Mouse (Mus musculus) thymus, adult 18-20 months (tissue): Measurements from ENCODE around the gene Cx3cr1.

ENCODE experiments used
- DNase-seq, 2 experiments: peaks; one replicate each; pipeline ENCODE4 v3.0.0; 2022; ENCODE audit warnings: mixed read lengths in 2 of 2

Gene Cx3cr1

GRCm38 (mm10) chr9:120081967-120082366 lies 12.3 kb upstream of the Cx3cr1 start:
- no peak for DNase-seq

- no peak for DNase-seq
Observed at GRCm38 (mm10) chr9:120081247-120081646, 11.6 kb upstream of the Cx3cr1 start.

GRCm38 (mm10) chr9:120080546-120081108 lies 10.9 kb upstream of the Cx3cr1 start:
- DNase-seq, result no peak

- no peak for DNase-seq
Observed at GRCm38 (mm10) chr9:120079901-120080300, 10.2 kb upstream of the Cx3cr1 start.

GRCm38 (mm10) chr9:120078241-120078640 lies 8.6 kb upstream of the Cx3cr1 start:
- DNase-seq, result no peak

- DNase-seq, result no peak
Observed at GRCm38 (mm10) chr9:120074516-120074915, 4.8 kb upstream of the Cx3cr1 start.

- peak; percentile 23 to 32 for DNase-seq
Observed at GRCm38 (mm10) chr9:120073169-120073568, 3.5 kb upstream of the Cx3cr1 start.

GRCm38 (mm10) chr9:120071251-120071650 lies 1.6 kb upstream of the Cx3cr1 start:
- no peak for DNase-seq

GRCm38 (mm10) chr9:120068047-120068446 lies 1.6 kb downstream of the Cx3cr1 start:
- no peak for DNase-seq

- no peak for DNase-seq
Observed at GRCm38 (mm10) chr9:120067609-120068008, 2.1 kb downstream of the Cx3cr1 start.

GRCm38 (mm10) chr9:120064317-120064716 lies 5.4 kb downstream of the Cx3cr1 start:
- no peak for DNase-seq

- no peak for DNase-seq
Observed at GRCm38 (mm10) chr9:120058730-120059129, 10.9 kb downstream of the Cx3cr1 start.

- no peak for DNase-seq
Observed at GRCm38 (mm10) chr9:120056201-120056600, 13.5 kb downstream of the Cx3cr1 start.

- peak; percentile 21 to 43 for DNase-seq
Observed at GRCm38 (mm10) chr9:120054545-120055277, 15.0 kb downstream of the Cx3cr1 start.

- no peak for DNase-seq
Observed at GRCm38 (mm10) chr9:120049407-120049806, 20.3 kb downstream of the Cx3cr1 start.

- DNase-seq, result no peak
Observed at GRCm38 (mm10) chr9:120048495-120048894, 21.2 kb downstream of the Cx3cr1 start.

GRCm38 (mm10) chr9:120043115-120043514 lies 26.6 kb downstream of the Cx3cr1 start:
- DNase-seq, result no peak

GRCm38 (mm10) chr9:120037414-120037813 lies 32.3 kb downstream of the Cx3cr1 start:
- DNase-seq, result no peak

GRCm38 (mm10) chr9:120034375-120034774 lies 35.3 kb downstream of the Cx3cr1 start:
- DNase-seq, result no peak

GRCm38 (mm10) chr9:120032710-120033109 lies 37.0 kb downstream of the Cx3cr1 start:
- no peak for DNase-seq

GRCm38 (mm10) chr9:120030421-120030820 lies 39.3 kb downstream of the Cx3cr1 start:
- peak in 1 of 2 experiments; percentile 56 for DNase-seq

- no peak for DNase-seq
Observed at GRCm38 (mm10) chr9:120029880-120030279, 39.8 kb downstream of the Cx3cr1 start.

- DNase-seq, result no peak
Observed at GRCm38 (mm10) chr9:120027401-120028151, 42.1 kb downstream of the Cx3cr1 start.

- DNase-seq, result no peak
Observed at GRCm38 (mm10) chr9:120024625-120025024, 45.1 kb downstream of the Cx3cr1 start.
